Mouse (Mus musculus) liver, adult 2 months (tissue): ENCODE measurements around the gene Gp1ba.

Experiments used
- CTCF ChIP-seq: fragments of 200-500 bp; IDR thresholded peaks from 2 replicates; pipeline ENCODE4 v1.5.1; 2011; ENCODE audit warnings: low read depth, low read length, control low read depth
- POLR2A ChIP-seq: fragments of 200-500 bp; IDR thresholded peaks from 2 replicates; pipeline ENCODE4 v1.6.1; 2011; ENCODE audit warnings: low read length, control low read depth; ENCODE audit not compliant: insufficient read depth; ENCODE audit errors: extremely low read depth

- TF ChIP-seq CTCF: no peak
- TF ChIP-seq POLR2A: no peak
Observed at GRCm38 (mm10) chr11:70610752-70611151, 28.2 kb upstream of the Gp1ba start.
